Mouse (Mus musculus) thymus, adult 2 months (tissue): ENCODE data around the gene Def6. TPM values are rescaled to one million over a fixed set of nuclear protein-coding genes. Genes with fewer than 3 reads are reported as not detected.

Experiments used
- DNase-seq: peaks from one replicate; pipeline ENCODE4 v3.0.0; 2021
- H3K27ac ChIP-seq: fragments of 200-500 bp; 2 replicates; pipeline ENCODE4 v1.5.1; 2012; ENCODE audit warnings: low read length, control low read depth; ENCODE audit not compliant: control insufficient read depth, insufficient read depth
- H3K27me3 ChIP-seq: fragments of 200-500 bp; 2 replicates; pipeline ENCODE4 v1.6.1; 2012; ENCODE audit warnings: mild to moderate bottlenecking, low read length, moderate library complexity, mixed read lengths; ENCODE audit not compliant: control insufficient read depth, insufficient read depth
- H3K36me3 ChIP-seq: fragments of 200-500 bp; 2 replicates; pipeline ENCODE4 v1.6.1; 2012; ENCODE audit warnings: mild to moderate bottlenecking, low read length, moderate library complexity; ENCODE audit not compliant: control insufficient read depth, insufficient read depth
- H3K4me1 ChIP-seq: fragments of 200-500 bp; replicated peaks from 2 replicates; pipeline ENCODE4 v1.6.1; 2012; ENCODE audit warnings: low read length; ENCODE audit not compliant: control insufficient read depth, insufficient read depth
- H3K4me3 ChIP-seq: fragments of 200-500 bp; 2 replicates; pipeline ENCODE4 v1.5.1; 2012; ENCODE audit warnings: mild to moderate bottlenecking, low read length, control low read depth, moderate library complexity; ENCODE audit not compliant: control insufficient read depth, insufficient read depth
- CTCF ChIP-seq: fragments of 200-500 bp; IDR thresholded peaks from 2 replicates; pipeline ENCODE4 v1.5.1; 2012; ENCODE audit warnings: mild to moderate bottlenecking, control low read depth, low read length, moderate library complexity, borderline replicate concordance; ENCODE audit not compliant: control insufficient read depth, poor library complexity, insufficient read depth; ENCODE audit errors: extremely low read depth
- POLR2A ChIP-seq: fragments of 200-500 bp; IDR thresholded peaks from 2 replicates; pipeline ENCODE4 v1.6.1; 2012; ENCODE audit warnings: mild to moderate bottlenecking, low read length, control low read depth, moderate library complexity; ENCODE audit not compliant: control insufficient read depth, poor library complexity, insufficient read depth; ENCODE audit errors: extremely low read depth
- WGBS: fragments of 180-500 bp; shearing (Covaris S2); methylation state at CpG from one replicate; pipeline ENCODE4 v1.1.7; 2018; 5-methylcytosine and 5-hydroxymethylcytosine counted together
- polyA plus RNA-seq: library from polyadenylated mRNA; depleted of rRNA; stranded (reverse); fragments of >200 nt; gene quantifications from 2 replicates; pipeline ENCODE4 v1.2.3, GENCODE M21; 2012

Gene Def6
- polyA plus RNA-seq, 1 experiment = 247 TPM

- no peaks in the 10 kb centered on the region; the same call in 1 of the 2 replicates for H3K36me3 ChIP-seq
- no peak overlapping the region for H3K27ac ChIP-seq
- TF ChIP-seq CTCF (no peak), POLR2A (no peak)
- H3K4me1 ChIP-seq = peaks cover 17% of the 10 kb centered on the region
- DNase-seq = no peak
- WGBS = 29% methylated on average over 11 of the region's 11 CpGs
- H3K27me3 ChIP-seq = no peaks in the 10 kb centered on the region
- H3K4me3 ChIP-seq = no peak overlapping the region
Observed at GRCm38 (mm10) chr17:28246640-28247039, 39.1 kb downstream of the Def6 start.

GRCm38 (mm10) chr17:28247613-28248012, 40.0 kb downstream of the Def6 start:
- no peak overlapping the region for H3K4me3 ChIP-seq
- no peak for DNase-seq
- no peak overlapping the region for H3K27ac ChIP-seq
- H3K27me3 ChIP-seq = no peaks in the 10 kb centered on the region
- H3K36me3 ChIP-seq = no peaks in the 10 kb centered on the region
- WGBS = 28% methylated on average over 6 of the region's 6 CpGs
- H3K4me1 ChIP-seq = peaks cover 17% of the 10 kb centered on the region
- TF ChIP-seq CTCF (no peak), POLR2A (no peak)

GRCm38 (mm10) chr17:28249062-28249461, 41.5 kb downstream of the Def6 start:
- H3K4me3 ChIP-seq = no peak overlapping the region
- no peak overlapping the region for H3K27ac ChIP-seq
- H3K4me1 ChIP-seq = peaks cover 17% of the 10 kb centered on the region
- H3K27me3 ChIP-seq = no peaks in the 10 kb centered on the region
- no peak for DNase-seq
- 92% methylated on average over 12 of the region's 12 CpGs for WGBS
- TF ChIP-seq POLR2A (no peak), CTCF (no peak)
- H3K36me3 ChIP-seq = no peaks in the 10 kb centered on the region

- no peak for TF ChIP-seq CTCF
- no peak for TF ChIP-seq POLR2A
- Histone ChIP-seq H3K4me1 (peaks cover 28% of the 10 kb centered on the region), H3K27me3 (no peaks in the 10 kb centered on the region), H3K27ac (no peak overlapping the region), H3K4me3 (no peak overlapping the region), H3K36me3 (no peaks in the 10 kb centered on the region)
- no peak for DNase-seq
- 76% methylated on average over 12 of the region's 12 CpGs for WGBS
Observed at GRCm38 (mm10) chr17:28251579-28252280, 44.2 kb downstream of the Def6 start.

- H3K36me3 ChIP-seq = no peaks in the 10 kb centered on the region
- H3K27me3 ChIP-seq = no peaks in the 10 kb centered on the region
- H3K4me3 ChIP-seq = no peak overlapping the region
- TF ChIP-seq CTCF = no peak
- no peak for TF ChIP-seq POLR2A
- H3K4me1 ChIP-seq = peaks cover 26% of the 10 kb centered on the region
- no peak overlapping the region for H3K27ac ChIP-seq
- 84% methylated on average over 5 of the region's 5 CpGs for WGBS
- no peak for DNase-seq
Observed at GRCm38 (mm10) chr17:28252281-28252648, 44.7 kb downstream of the Def6 start.

- Histone ChIP-seq H3K4me1 (peaks cover 27% of the 10 kb centered on the region), H3K4me3 (no peak overlapping the region), H3K27me3 (no peaks in the 10 kb centered on the region), H3K27ac (no peak overlapping the region), H3K36me3 (no peaks in the 10 kb centered on the region)
- TF ChIP-seq CTCF (no peak), POLR2A (no peak)
- no peak for DNase-seq
- WGBS = 92% methylated on average over 7 of the region's 7 CpGs
Observed at GRCm38 (mm10) chr17:28253216-28253615, 45.6 kb downstream of the Def6 start.

GRCm38 (mm10) chr17:28254804-28255203, 47.2 kb downstream of the Def6 start:
- TF ChIP-seq POLR2A = no peak
- no peak for TF ChIP-seq CTCF
- Histone ChIP-seq H3K27me3 (no peaks in the 10 kb centered on the region), H3K4me3 (no peak overlapping the region), H3K4me1 (peaks cover 34% of the 10 kb centered on the region), H3K27ac (no peak overlapping the region), H3K36me3 (no peaks in the 10 kb centered on the region)
- WGBS = 87% methylated on average over 4 of the region's 4 CpGs
- DNase-seq = no peak
